In the genomic region with DNA sequence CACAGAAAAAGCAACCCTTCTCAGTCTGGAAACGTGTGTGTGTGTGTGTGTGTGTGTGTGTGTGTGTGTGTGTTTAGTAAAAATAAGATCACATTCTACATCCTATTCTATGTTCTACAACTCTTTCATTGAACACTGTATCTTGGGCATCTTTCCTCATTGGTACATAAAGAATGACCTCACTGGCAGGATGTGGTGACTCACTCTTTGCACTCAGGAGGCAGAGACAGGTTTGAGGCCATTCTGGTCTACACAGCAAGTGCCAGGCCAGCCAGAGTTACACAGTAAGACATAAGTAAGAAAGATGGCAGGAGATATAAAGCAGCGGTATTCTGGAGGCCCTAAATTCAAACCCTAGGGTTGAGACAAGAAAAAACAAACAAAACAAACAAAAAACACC, we compare ENCODE assay signal across 15 mouse cellular contexts.
"Had no signal": no experiment of that assay in that cellular context is flagged by ENCODE, and none has a peak within 500 bp of the region (broad histone marks: within the 10 kb centered on the region; RNA-seq: fewer than 3 reads in every experiment).

No protein-coding gene starts in this region.

- H3K9ac ChIP-seq: midbrain, embryonic 13.5 days; neural tube, embryonic 12.5 days; stomach, embryonic 15.5 days had no signal

- DNase-seq: kidney, adult 18-20 months; kidney, postnatal 10 days; kidney, postnatal 4 days; left cerebral cortex, postnatal 4 days; lung, adult 2 months; lung, postnatal 36 days; retina, postnatal 1 day; right cerebral cortex, postnatal 14 days; thymus, adult 2 months; thymus, postnatal 25 days had no signal

- H3K36me3 ChIP-seq: midbrain, embryonic 13.5 days; neural tube, embryonic 12.5 days; stomach, embryonic 15.5 days had no signal

- H3K4me3 ChIP-seq: layer of hippocampus, adult 2 months; midbrain, embryonic 13.5 days; neural tube, embryonic 12.5 days; stomach, embryonic 15.5 days had no signal

- ATAC-seq: lung, postnatal 0 days; midbrain, embryonic 13.5 days had no signal

- H3K27ac ChIP-seq: layer of hippocampus, adult 2 months; midbrain, embryonic 13.5 days; neural tube, embryonic 12.5 days; stomach, embryonic 15.5 days had no signal

- H3K9me3 ChIP-seq: midbrain, embryonic 13.5 days; neural tube, embryonic 12.5 days; stomach, embryonic 15.5 days had no signal

- H3K4me2 ChIP-seq: midbrain, embryonic 13.5 days; neural tube, embryonic 12.5 days; stomach, embryonic 15.5 days had no signal

- H3K4me1 ChIP-seq: midbrain, embryonic 13.5 days; neural tube, embryonic 12.5 days; stomach, embryonic 15.5 days had no signal

- H3K27me3 ChIP-seq: midbrain, embryonic 13.5 days; neural tube, embryonic 12.5 days; stomach, embryonic 15.5 days had no signal
